Mouse (Mus musculus) midbrain, embryonic 10.5 days (tissue): ENCODE measurements at regions not wholly inside any gene's neighbourhood (a gene's known extent, or its start where the extent isn't known, plus 50 kb on each side); places are given as distances from the start of the nearest gene placed in this dataset.

ENCODE experiments used
- DNase-seq: peaks from one replicate; pipeline ENCODE4 v3.0.0-alpha.2; 2017; ENCODE audit warnings: low spot score
- H3K27ac ChIP-seq: fragments of 300-500 bp; sonication (generic); replicated peaks from 2 replicates; pipeline ENCODE4 v1.5.1; 2016; ENCODE audit warnings: mild to moderate bottlenecking
- H3K27me3 ChIP-seq: fragments of 300-500 bp; sonication (generic); 2 replicates; pipeline ENCODE4 v1.6.1; 2016; ENCODE audit warnings: low read depth, mild to moderate bottlenecking; ENCODE audit not compliant: poor library complexity, severe bottlenecking
- H3K36me3 ChIP-seq: fragments of 300-500 bp; sonication (generic); 2 replicates; pipeline ENCODE4 v1.6.1; 2016; ENCODE audit warnings: mild to moderate bottlenecking, moderate library complexity
- H3K4me1 ChIP-seq: fragments of 300-500 bp; sonication (generic); 2 replicates; pipeline ENCODE4 v1.6.1; 2016
- H3K4me3 ChIP-seq: fragments of 300-500 bp; sonication (generic); 2 replicates; pipeline ENCODE4 v1.5.1; 2016; ENCODE audit warnings: mild to moderate bottlenecking, moderate library complexity
- H3K9me3 ChIP-seq: fragments of 300-500 bp; sonication (generic); replicated peaks from 2 replicates; pipeline ENCODE4 v1.6.1; 2016; ENCODE audit warnings: mild to moderate bottlenecking
- WGBS: fragments of 180-500 bp; shearing (Covaris S2); methylation state at CpG from one replicate; pipeline ENCODE4 v1.1.7; 2016; 5-methylcytosine and 5-hydroxymethylcytosine counted together

GRCm38 (mm10) chr4:81677205-81677604, 234.6 kb upstream of the Mpdz start:
- Histone ChIP-seq H3K27ac (no peak overlapping the region), H3K9me3 (no peaks in the 10 kb centered on the region), H3K4me1 (no peaks in the 10 kb centered on the region), H3K27me3 (no peaks in the 10 kb centered on the region), H3K4me3 (no peak overlapping the region), H3K36me3 (no peaks in the 10 kb centered on the region)
- DNase-seq: no peak
- whole genome bisulfite sequencing: 93% methylated on average over 2 of the region's 2 CpGs

- H3K27ac ChIP-seq: no peak overlapping the region
- no peaks in the 10 kb centered on the region for H3K36me3 ChIP-seq
- no peaks in the 10 kb centered on the region for H3K4me1 ChIP-seq
- no peaks in the 10 kb centered on the region for H3K27me3 ChIP-seq
- DNase-seq: no peak
- 83% methylated on average over 2 of the region's 2 CpGs for WGBS
- H3K4me3 ChIP-seq: no peak overlapping the region
- no peaks in the 10 kb centered on the region for H3K9me3 ChIP-seq
Observed at GRCm38 (mm10) chr4:81674871-81675270, 232.3 kb upstream of the Mpdz start.

GRCm38 (mm10) chr4:81673398-81674265, 231.0 kb upstream of the Mpdz start:
- Histone ChIP-seq H3K27me3 (no peaks in the 10 kb centered on the region), H3K4me1 (peaks cover 9% of the 10 kb centered on the region), H3K4me3 (no peak overlapping the region), H3K9me3 (no peaks in the 10 kb centered on the region), H3K27ac (no peak overlapping the region), H3K36me3 (no peaks in the 10 kb centered on the region)
- DNase-seq: no peak
- WGBS: 88% methylated on average over 4 of the region's 4 CpGs

- Histone ChIP-seq H3K4me3 (no peak overlapping the region), H3K27me3 (no peaks in the 10 kb centered on the region), H3K27ac (no peak overlapping the region), H3K4me1 (peaks cover 9% of the 10 kb centered on the region), H3K36me3 (no peaks in the 10 kb centered on the region), H3K9me3 (no peaks in the 10 kb centered on the region)
- no peak for DNase-seq
- WGBS: 90% methylated on average over 2 of the region's 2 CpGs
Observed at GRCm38 (mm10) chr4:81671986-81672385, 229.4 kb upstream of the Mpdz start.

GRCm38 (mm10) chr4:81669181-81669580, 226.6 kb upstream of the Mpdz start:
- H3K9me3 ChIP-seq: 0 out of 2 replicates have a peak, but pooled peaks cover under 1% of the 10 kb centered on the region
- WGBS: 50% methylated on average over 3 of the region's 3 CpGs
- H3K27me3 ChIP-seq: no peaks in the 10 kb centered on the region
- H3K27ac ChIP-seq: peak overlapping the region; percentile 52; the same call in 1 of the 2 replicates
- peaks cover 9% of the 10 kb centered on the region for H3K4me1 ChIP-seq
- DNase-seq: peak; percentile 59
- no peaks in the 10 kb centered on the region for H3K36me3 ChIP-seq
- no peak overlapping the region for H3K4me3 ChIP-seq

GRCm38 (mm10) chr4:81661096-81661495, 218.5 kb upstream of the Mpdz start:
- Histone ChIP-seq H3K4me3 (no peak overlapping the region), H3K27me3 (no peaks in the 10 kb centered on the region), H3K9me3 (0 out of 2 replicates have a peak, but pooled peaks cover 6% of the 10 kb centered on the region), H3K27ac (no peak overlapping the region), H3K36me3 (no peaks in the 10 kb centered on the region), H3K4me1 (no peaks in the 10 kb centered on the region)
- no peak for DNase-seq

- DNase-seq: no peak
- no peak overlapping the region for H3K4me3 ChIP-seq
- H3K4me1 ChIP-seq: 0 out of 2 replicates have a peak, but pooled peaks cover 4% of the 10 kb centered on the region
- 82% methylated on average over 3 of the region's 3 CpGs for WGBS
- H3K9me3 ChIP-seq: no peaks in the 10 kb centered on the region
- H3K36me3 ChIP-seq: no peaks in the 10 kb centered on the region
- H3K27me3 ChIP-seq: no peaks in the 10 kb centered on the region
- no peak overlapping the region for H3K27ac ChIP-seq
Observed at GRCm38 (mm10) chr4:81628496-81628828, 185.8 kb upstream of the Mpdz start.

- H3K4me3 ChIP-seq: no peak overlapping the region
- no peak for DNase-seq
- WGBS: 87% methylated on average over 12 of the region's 12 CpGs
- H3K36me3 ChIP-seq: no peaks in the 10 kb centered on the region
- no peaks in the 10 kb centered on the region for H3K9me3 ChIP-seq
- no peak overlapping the region for H3K27ac ChIP-seq
- no peaks in the 10 kb centered on the region for H3K27me3 ChIP-seq
- 0 out of 2 replicates have a peak, but pooled peaks cover 4% of the 10 kb centered on the region for H3K4me1 ChIP-seq
Observed at GRCm38 (mm10) chr4:81627714-81628495, 185.3 kb upstream of the Mpdz start.

GRCm38 (mm10) chr4:81625348-81625934, 182.8 kb upstream of the Mpdz start:
- Histone ChIP-seq H3K4me1 (0 out of 2 replicates have a peak, but pooled peaks cover 4% of the 10 kb centered on the region), H3K36me3 (no peaks in the 10 kb centered on the region), H3K27me3 (no peaks in the 10 kb centered on the region), H3K27ac (no peak overlapping the region), H3K4me3 (no peak overlapping the region), H3K9me3 (no peaks in the 10 kb centered on the region)
- 66% methylated on average over 10 of the region's 10 CpGs for WGBS
- no peak for DNase-seq

GRCm38 (mm10) chr4:81624111-81624510, 181.5 kb upstream of the Mpdz start:
- Histone ChIP-seq H3K4me1 (0 out of 2 replicates have a peak, but pooled peaks cover 4% of the 10 kb centered on the region), H3K27ac (no peak overlapping the region), H3K27me3 (no peaks in the 10 kb centered on the region), H3K36me3 (no peaks in the 10 kb centered on the region), H3K9me3 (no peaks in the 10 kb centered on the region), H3K4me3 (no peak overlapping the region)
- WGBS: 96% methylated on average over 4 of the region's 4 CpGs
- no peak for DNase-seq

GRCm38 (mm10) chr4:81621391-81622137, 178.9 kb upstream of the Mpdz start:
- DNase-seq: no peak
- Histone ChIP-seq H3K4me3 (no peak overlapping the region), H3K36me3 (no peaks in the 10 kb centered on the region), H3K4me1 (no peaks in the 10 kb centered on the region), H3K27me3 (no peaks in the 10 kb centered on the region), H3K9me3 (no peaks in the 10 kb centered on the region), H3K27ac (no peak overlapping the region)
- 91% methylated on average over 8 of the region's 8 CpGs for WGBS

- Histone ChIP-seq H3K27me3 (no peaks in the 10 kb centered on the region), H3K9me3 (no peaks in the 10 kb centered on the region), H3K4me3 (no peak overlapping the region), H3K36me3 (no peaks in the 10 kb centered on the region), H3K27ac (no peak overlapping the region), H3K4me1 (no peaks in the 10 kb centered on the region)
- WGBS: 61% methylated on average over 5 of the region's 5 CpGs
- DNase-seq: no peak
Observed at GRCm38 (mm10) chr4:81617191-81617590, 174.6 kb upstream of the Mpdz start.
